Mouse (Mus musculus): Measurements from ENCODE around the gene Nol4l.

GRCm38 (mm10) chr2:153490940-153491339 is 38.8 kb downstream of the Nol4l start:
- TF ChIP-seq POLR2A (IDR thresholded peaks at IDR 0.05; ENCODE audit: insufficient read depth, low read depth, low read length) (no peak), EP300 (IDR thresholded peaks at IDR 0.05; ENCODE audit: insufficient read depth, low read depth, low read length) (no peak), CTCF (IDR thresholded peaks at IDR 0.05) (no peak)
